In genomic region chr11:73327361-73327760, GRCm38 (mm10) we compare ENCODE assay signal across 17 mouse cellular contexts. TPM values are rescaled to one million over a fixed set of nuclear protein-coding genes. Genes with fewer than 3 reads are reported as not detected.
DNase-seq lines count a peak whose midpoint lies in the region; ATAC-seq and TF ChIP-seq lines count a peak whose summit lies in the region.
"Had no signal": no experiment of that assay in that cellular context is flagged by ENCODE, and none has a peak within 500 bp of the region (broad histone marks: within the 10 kb centered on the region; RNA-seq: fewer than 3 reads in every experiment).

No protein-coding gene starts in this region.

- no peak overlapping the region for H3K4me2 ChIP-seq in intestine, embryonic 14.5 days (ENCODE audit: low read length)
- no peak overlapping the region; the same call in 1 of the 2 replicates for H3K4me2 ChIP-seq in intestine, postnatal 0 days (replicated peaks; ENCODE audit: low read depth)
- H3K4me2 ChIP-seq in lung, embryonic 14.5 days: no peak overlapping the region
- no peak overlapping the region for H3K4me2 ChIP-seq in stomach, embryonic 14.5 days (replicated peaks; ENCODE audit: low read depth, low read length)
- H3K4me2 ChIP-seq: embryonic facial prominence, embryonic 12.5 days; forebrain, embryonic 12.5 days had no signal

- no peak overlapping the region for H3K9ac ChIP-seq in intestine, embryonic 14.5 days (ENCODE audit: low read length)
- no peak overlapping the region for H3K9ac ChIP-seq in intestine, postnatal 0 days (ENCODE audit: low read depth, low read length)
- H3K9ac ChIP-seq in lung, embryonic 14.5 days: no peak overlapping the region
- no peak overlapping the region for H3K9ac ChIP-seq in stomach, embryonic 14.5 days (replicated peaks; ENCODE audit: low read depth, low read length)
- H3K9ac ChIP-seq: embryonic facial prominence, embryonic 12.5 days; forebrain, embryonic 12.5 days; limb, embryonic 15.5 days had no signal

- 0 out of 2 replicates have a peak, but pooled peaks have one; percentile 23 for ATAC-seq in intestine, embryonic 14.5 days (replicated peaks; ENCODE audit: low FRiP score, low TSS enrichment, low read depth)
- ATAC-seq in intestine, postnatal 0 days: no peak
- ATAC-seq in lung, embryonic 14.5 days (ENCODE audit: insufficient read depth): peak; percentile 82
- ATAC-seq in stomach, embryonic 14.5 days (ENCODE audit: insufficient number of reproducible peaks, insufficient read depth, low FRiP score, low read depth): peak; percentile 56; the same call in 1 of the 2 replicates

- H3K27me3 ChIP-seq in intestine, embryonic 14.5 days (replicated peaks; ENCODE audit: control insufficient read depth, insufficient read depth, low read length): no peaks in the 10 kb centered on the region
- H3K27me3 ChIP-seq in intestine, postnatal 0 days (replicated peaks; ENCODE audit: control insufficient read depth, insufficient read depth, low read length): no peaks in the 10 kb centered on the region
- H3K27me3 ChIP-seq in lung, embryonic 14.5 days (ENCODE audit: insufficient read depth, low read length): no peaks in the 10 kb centered on the region
- no peaks in the 10 kb centered on the region for H3K27me3 ChIP-seq in stomach, embryonic 14.5 days (ENCODE audit: control insufficient read depth, insufficient read depth, low read length)
- H3K27me3 ChIP-seq: embryonic facial prominence, embryonic 12.5 days; forebrain, embryonic 12.5 days; limb, embryonic 15.5 days had no signal

- peak; percentile 52 for DNase-seq in intestine, embryonic 14.5 days (ENCODE audit: low spot score)
- peak; percentile 85 for DNase-seq in lung, embryonic 14.5 days
- no peak for DNase-seq in lung, postnatal 14 days
- peak; percentile 6 for DNase-seq in brain, embryonic 14.5 days (ENCODE audit: low read depth)
- no peak for DNase-seq in spleen, postnatal 10 days (ENCODE audit: low spot score in 2 of 2)
- DNase-seq: cerebellum, postnatal 14 days; gastrocnemius, adult 2 months; heart, postnatal 4 days; kidney, postnatal 36 days; thymus, postnatal 25 days had no signal

- H3K4me1 ChIP-seq in intestine, embryonic 14.5 days (replicated peaks; ENCODE audit: control insufficient read depth, insufficient read depth, low read length): 0 out of 2 replicates have a peak, but pooled peaks cover 2% of the 10 kb centered on the region
- H3K4me1 ChIP-seq in intestine, postnatal 0 days (replicated peaks; ENCODE audit: control insufficient read depth, insufficient read depth, low read length): no peaks in the 10 kb centered on the region; the same call in 1 of the 2 replicates
- H3K4me1 ChIP-seq in lung, embryonic 14.5 days (ENCODE audit: insufficient read depth): no peaks in the 10 kb centered on the region
- 0 out of 2 replicates have a peak, but pooled peaks cover 2% of the 10 kb centered on the region for H3K4me1 ChIP-seq in stomach, embryonic 14.5 days (ENCODE audit: control insufficient read depth, insufficient read depth, low read length)
- H3K4me1 ChIP-seq: embryonic facial prominence, embryonic 12.5 days; forebrain, embryonic 12.5 days; limb, embryonic 15.5 days; midbrain, embryonic 10.5 days had no signal

- TF ChIP-seq CTCF in intestine, postnatal 0 days (IDR thresholded peaks at IDR 0.05; ENCODE audit: low read depth): no peak
- TF ChIP-seq CTCF in lung, embryonic 14.5 days (IDR thresholded peaks at IDR 0.05; ENCODE audit: low read depth): no peak
- TF ChIP-seq CTCF in brain, embryonic 14.5 days (IDR thresholded peaks at IDR 0.05; ENCODE audit: borderline replicate concordance, extremely low read depth, insufficient read depth, insufficient read length): no peak

- no peak overlapping the region for H3K27ac ChIP-seq in intestine, embryonic 14.5 days (ENCODE audit: low read depth)
- no peak overlapping the region for H3K27ac ChIP-seq in intestine, postnatal 0 days (ENCODE audit: low read depth, low read length)
- H3K27ac ChIP-seq in lung, embryonic 14.5 days (ENCODE audit: low read depth): no peak overlapping the region
- 0 out of 2 replicates have a peak overlapping the region, but pooled peaks have one; percentile 6 for H3K27ac ChIP-seq in stomach, embryonic 14.5 days (ENCODE audit: low read length)
- H3K27ac ChIP-seq: embryonic facial prominence, embryonic 12.5 days; forebrain, embryonic 12.5 days; limb, embryonic 15.5 days; midbrain, embryonic 10.5 days had no signal

- no peaks in the 10 kb centered on the region for H3K9me3 ChIP-seq in intestine, embryonic 14.5 days (ENCODE audit: control insufficient read depth, low read length)
- H3K9me3 ChIP-seq in intestine, postnatal 0 days (ENCODE audit: control insufficient read depth): no peaks in the 10 kb centered on the region
- no peaks in the 10 kb centered on the region for H3K9me3 ChIP-seq in lung, embryonic 14.5 days (ENCODE audit: low read depth, low read length)
- no peaks in the 10 kb centered on the region for H3K9me3 ChIP-seq in stomach, embryonic 14.5 days (ENCODE audit: control insufficient read depth, low read depth, low read length)
- H3K9me3 ChIP-seq: embryonic facial prominence, embryonic 12.5 days; limb, embryonic 15.5 days had no signal

- WGBS in intestine, embryonic 14.5 days: 59% methylated on average over 4 of the region's 4 CpGs
- WGBS in intestine, postnatal 0 days: 67% methylated on average over 4 of the region's 4 CpGs
- 42% methylated on average over 4 of the region's 4 CpGs for WGBS in lung, embryonic 14.5 days
- WGBS in stomach, embryonic 14.5 days: 36% methylated on average over 4 of the region's 4 CpGs

- no peak for TF ChIP-seq POLR2A in brain, embryonic 14.5 days (IDR thresholded peaks at IDR 0.05; ENCODE audit: borderline replicate concordance, extremely low read depth, insufficient read depth, insufficient read length, poor library complexity, severe bottlenecking)

- H3K36me3 ChIP-seq in intestine, embryonic 14.5 days (ENCODE audit: control insufficient read depth, insufficient read depth, low read length): no peaks in the 10 kb centered on the region
- H3K36me3 ChIP-seq in intestine, postnatal 0 days (ENCODE audit: control insufficient read depth, insufficient read depth): no peaks in the 10 kb centered on the region
- H3K36me3 ChIP-seq in lung, embryonic 14.5 days (ENCODE audit: insufficient read depth): no peaks in the 10 kb centered on the region
- H3K36me3 ChIP-seq in stomach, embryonic 14.5 days (ENCODE audit: control insufficient read depth, insufficient read depth, low read length): no peaks in the 10 kb centered on the region
- H3K36me3 ChIP-seq: embryonic facial prominence, embryonic 12.5 days; forebrain, embryonic 12.5 days; limb, embryonic 15.5 days; midbrain, embryonic 10.5 days had no signal

- no peak overlapping the region for H3K4me3 ChIP-seq in intestine, embryonic 14.5 days (ENCODE audit: low read depth, low read length)
- H3K4me3 ChIP-seq in intestine, postnatal 0 days (ENCODE audit: low read depth, low read length): no peak overlapping the region
- H3K4me3 ChIP-seq in lung, embryonic 14.5 days (ENCODE audit: low read depth, low read length): no peak overlapping the region
- no peak overlapping the region for H3K4me3 ChIP-seq in stomach, embryonic 14.5 days (ENCODE audit: low read depth, low read length)
- H3K4me3 ChIP-seq: embryonic facial prominence, embryonic 12.5 days; forebrain, embryonic 12.5 days; limb, embryonic 15.5 days; midbrain, embryonic 10.5 days had no signal

RNA-seq across cellular contexts. Expression of gene Aspa, which starts 2.0 kb away (rescaled TPM):
- 0.38 TPM in 2 replicates for polyA plus RNA-seq in intestine, embryonic 14.5 days (2014; fragmentation: Nextera tagmentation; extraction: Ambion mirVana)
- 8.4 and 13.5 TPM in 2 replicates for polyA plus RNA-seq in intestine, postnatal 0 days (2015; fragmentation: Nextera tagmentation; extraction: Ambion mirVana)
- polyA plus RNA-seq in lung, embryonic 14.5 days (2014; fragmentation: Nextera tagmentation; extraction: Ambion mirVana): 0.50 and 0.70 TPM in 2 replicates
- polyA plus RNA-seq in brain, embryonic 14.5 days (2012; rRNA removed): 0.57 and 0.82 TPM in 2 replicates
- polyA plus RNA-seq in stomach, embryonic 14.5 days (2014; fragmentation: Nextera tagmentation; extraction: Ambion mirVana): 3.7 and 4.1 TPM in 2 replicates
- polyA plus RNA-seq: midbrain, embryonic 10.5 days had no signal

RNA-seq across cellular contexts. Expression of gene Gm49340, which starts 2.2 kb away (rescaled TPM):
- polyA plus RNA-seq in intestine, embryonic 14.5 days (2014; fragmentation: Nextera tagmentation; extraction: Ambion mirVana): not detected in 2 replicates
- polyA plus RNA-seq in intestine, postnatal 0 days (2015; fragmentation: Nextera tagmentation; extraction: Ambion mirVana): not detected in 2 replicates
- not detected in 2 replicates for polyA plus RNA-seq in lung, embryonic 14.5 days (2014; fragmentation: Nextera tagmentation; extraction: Ambion mirVana)
- polyA plus RNA-seq in brain, embryonic 14.5 days (2012; rRNA removed): not detected in 2 replicates
- not detected in 2 replicates for polyA plus RNA-seq in stomach, embryonic 14.5 days (2014; fragmentation: Nextera tagmentation; extraction: Ambion mirVana)
- polyA plus RNA-seq: embryonic facial prominence, embryonic 12.5 days; forebrain, embryonic 12.5 days; limb, embryonic 15.5 days; midbrain, embryonic 10.5 days; Patski had no signal

RNA-seq across cellular contexts. Expression of gene Spata22, which starts 2.2 kb away (rescaled TPM):
- polyA plus RNA-seq in intestine, embryonic 14.5 days (2014; fragmentation: Nextera tagmentation; extraction: Ambion mirVana): not detected in 2 replicates
- 0.14 and 0.16 TPM in 2 replicates for polyA plus RNA-seq in intestine, postnatal 0 days (2015; fragmentation: Nextera tagmentation; extraction: Ambion mirVana)
- not detected in 2 replicates for polyA plus RNA-seq in lung, embryonic 14.5 days (2014; fragmentation: Nextera tagmentation; extraction: Ambion mirVana)
- 0.05 and 0.08 TPM in 2 replicates for polyA plus RNA-seq in brain, embryonic 14.5 days (2012; rRNA removed)
- not detected in 2 replicates for polyA plus RNA-seq in stomach, embryonic 14.5 days (2014; fragmentation: Nextera tagmentation; extraction: Ambion mirVana)
- polyA plus RNA-seq: embryonic facial prominence, embryonic 12.5 days; forebrain, embryonic 12.5 days; limb, embryonic 15.5 days; midbrain, embryonic 10.5 days had no signal

RNA-seq across cellular contexts. Expression of gene Olfr20, which starts 23.2 kb away (rescaled TPM):
- polyA plus RNA-seq in intestine, embryonic 14.5 days (2014; fragmentation: Nextera tagmentation; extraction: Ambion mirVana): not detected in 2 replicates
- not detected in 2 replicates for polyA plus RNA-seq in intestine, postnatal 0 days (2015; fragmentation: Nextera tagmentation; extraction: Ambion mirVana)
- polyA plus RNA-seq in lung, embryonic 14.5 days (2014; fragmentation: Nextera tagmentation; extraction: Ambion mirVana): not detected in 2 replicates
- polyA plus RNA-seq in brain, embryonic 14.5 days (2012; rRNA removed): not detected in 2 replicates
- not detected in 2 replicates for polyA plus RNA-seq in stomach, embryonic 14.5 days (2014; fragmentation: Nextera tagmentation; extraction: Ambion mirVana)
- polyA plus RNA-seq: embryonic facial prominence, embryonic 12.5 days; limb, embryonic 15.5 days; midbrain, embryonic 10.5 days; Patski had no signal

RNA-seq across cellular contexts. Expression of gene Olfr376, which starts 43.7 kb away (rescaled TPM):
- polyA plus RNA-seq in intestine, embryonic 14.5 days (2014; fragmentation: Nextera tagmentation; extraction: Ambion mirVana): not detected in 2 replicates
- not detected in 2 replicates for polyA plus RNA-seq in intestine, postnatal 0 days (2015; fragmentation: Nextera tagmentation; extraction: Ambion mirVana)
- not detected in 2 replicates for polyA plus RNA-seq in lung, embryonic 14.5 days (2014; fragmentation: Nextera tagmentation; extraction: Ambion mirVana)
- polyA plus RNA-seq in brain, embryonic 14.5 days (2012; rRNA removed): not detected in 2 replicates
- not detected in 2 replicates for polyA plus RNA-seq in stomach, embryonic 14.5 days (2014; fragmentation: Nextera tagmentation; extraction: Ambion mirVana)
- polyA plus RNA-seq: embryonic facial prominence, embryonic 12.5 days; forebrain, embryonic 12.5 days; limb, embryonic 15.5 days; midbrain, embryonic 10.5 days; Patski had no signal

Comparison
In these comparisons a context has a peak if more than half of its experiments do, and no peak if none do; other contexts are left out.
1. DNase-seq: peak in intestine, embryonic 14.5 days (single experiment), lung, embryonic 14.5 days (single experiment) and brain, embryonic 14.5 days (single experiment); none in lung, postnatal 14 days (single experiment) and spleen, postnatal 10 days (0 of 2).